Mouse (Mus musculus) liver, embryonic 14.5 days (tissue): ENCODE measurements around the gene Atf5.

Experiments
- CTCF ChIP-seq: IDR thresholded peaks from 2 replicates; pipeline ENCODE4 v1.5.1; 2016; ENCODE audit warnings: antibody characterized with exemption, low read depth, control low read depth
- EP300 ChIP-seq: IDR thresholded peaks from 2 replicates; pipeline ENCODE4 v1.6.1; 2016; ENCODE audit warnings: antibody characterized with exemption, low read depth

- no peak for TF ChIP-seq EP300
- peak; percentile 98 for TF ChIP-seq CTCF
Observed at GRCm38 (mm10) chr7:44860576-44861428, 44.3 kb upstream of the Atf5 start.
